Mouse (Mus musculus): ENCODE measurements around the gene Nadk.

DNA sequence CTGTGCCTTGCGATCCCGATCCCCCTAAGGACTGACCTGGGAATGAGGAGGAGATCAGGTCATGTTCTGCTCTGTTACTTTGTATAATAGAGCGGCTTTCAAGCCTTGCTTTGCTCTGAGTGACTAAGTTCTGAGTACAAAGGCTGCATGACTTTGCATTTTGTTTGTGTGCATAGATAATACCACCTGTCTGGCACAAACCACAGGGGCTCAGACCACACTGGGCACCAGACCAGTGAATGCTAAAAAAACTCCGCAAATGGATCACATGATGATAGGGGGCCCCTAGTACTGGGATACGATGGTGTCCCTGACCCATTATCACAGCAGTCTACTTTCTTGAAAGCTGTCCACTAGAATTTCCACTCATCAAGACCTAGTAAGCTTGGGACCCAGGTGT is 34.4 kb downstream of the Nadk start:
- TF ChIP-seq POLR2A (IDR thresholded peaks at IDR 0.05; ENCODE audit: low read depth, low read length) (no peak), CTCF (conservative IDR thresholded peaks at IDR 0.05; ENCODE audit: insufficient read depth, insufficient read length, low read depth, low read length) (no peak)

Data from kidney, adult 2 months (tissue).